Mouse (Mus musculus) cerebellum, adult 2 months (tissue): ENCODE measurements at regions not wholly inside any gene's neighbourhood (a gene's known extent, or its start where the extent isn't known, plus 50 kb on each side); places are given as distances from the start of the nearest gene placed in this dataset.

ENCODE experiments used
- CTCF ChIP-seq: fragments of 200-500 bp; IDR thresholded peaks from 2 replicates; pipeline ENCODE4 v1.5.1; 2011; ENCODE audit warnings: low read depth, mild to moderate bottlenecking, control low read depth, low read length, moderate library complexity, borderline replicate concordance; ENCODE audit not compliant: insufficient read depth
- POLR2A ChIP-seq: fragments of 200-500 bp; IDR thresholded peaks from 2 replicates; pipeline ENCODE4 v1.6.1; 2011; ENCODE audit warnings: low read length, control low read depth, borderline replicate concordance; ENCODE audit not compliant: insufficient read depth

DNA sequence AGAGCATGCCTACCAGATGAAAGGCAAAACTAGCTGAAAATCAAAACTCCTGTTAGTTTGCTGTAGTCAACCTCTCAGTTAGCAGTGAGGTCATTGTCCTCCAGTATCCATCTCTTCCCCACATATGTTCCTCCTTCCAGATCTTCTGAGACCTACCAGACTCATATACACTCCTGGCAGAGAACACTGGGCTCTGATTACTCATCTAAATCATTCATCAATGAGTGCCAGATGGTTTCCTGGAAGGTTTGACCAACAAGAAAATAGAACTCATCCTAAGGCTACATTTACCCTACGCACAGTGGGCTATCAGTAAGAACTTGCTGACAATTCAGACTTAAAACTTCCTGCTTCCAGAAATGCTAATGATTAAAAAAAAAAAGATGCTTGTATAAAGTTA, 260.8 kb downstream of the Dkk2 start:
- TF ChIP-seq POLR2A = no peak
- TF ChIP-seq CTCF = no peak
